Mouse (Mus musculus) kidney, adult 9 months (tissue): ENCODE measurements around the gene Ubqln5.

Experiments
- DNase-seq: peaks from one replicate; pipeline ENCODE4 v3.0.0; 2022

Ubqln5 gene

DNA sequence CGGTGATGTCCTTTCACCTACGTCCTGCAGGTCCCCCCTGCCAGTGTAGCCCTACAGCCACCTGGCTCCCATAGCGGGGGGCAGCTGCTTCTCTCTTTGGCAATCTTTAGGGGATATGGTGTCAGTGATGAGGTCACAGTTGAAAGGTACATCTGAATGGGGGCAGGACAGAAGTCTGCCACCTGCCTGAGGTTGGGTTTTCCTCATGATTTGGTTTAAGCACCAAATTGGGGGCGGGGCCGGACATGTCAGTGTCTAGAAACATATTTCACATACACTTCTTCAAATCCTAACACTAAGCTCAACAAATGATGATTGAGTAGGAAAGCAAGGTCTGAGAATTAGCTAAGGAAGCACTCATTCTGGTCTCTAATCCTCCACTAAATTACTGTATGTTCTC, at the start of gene Ubqln5:
Gene Ubqln5, minus strand, starts transcription at position 101 of the 400 bp plus-strand sequence.
- no peak for DNase-seq

DNA sequence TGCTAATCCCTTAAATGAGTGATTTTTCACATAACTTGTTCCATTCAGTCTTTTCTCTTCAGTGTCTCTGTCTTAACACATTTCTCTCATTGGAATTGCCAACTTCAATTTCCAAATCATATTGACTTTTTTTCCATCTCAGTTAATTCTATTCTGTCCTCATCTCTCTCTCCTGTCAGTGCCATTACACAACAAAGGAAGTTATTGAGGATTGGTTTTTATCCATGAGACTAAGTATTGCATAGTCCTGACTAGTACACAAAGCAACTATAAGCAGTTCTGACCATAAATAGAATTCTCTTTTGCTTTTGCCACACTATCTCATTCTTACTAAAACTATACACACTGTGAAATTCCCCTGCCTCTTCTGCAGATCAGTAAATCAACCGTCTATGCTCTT, 49.4 kb upstream of the Ubqln5 start:
- no peak for DNase-seq

DNA sequence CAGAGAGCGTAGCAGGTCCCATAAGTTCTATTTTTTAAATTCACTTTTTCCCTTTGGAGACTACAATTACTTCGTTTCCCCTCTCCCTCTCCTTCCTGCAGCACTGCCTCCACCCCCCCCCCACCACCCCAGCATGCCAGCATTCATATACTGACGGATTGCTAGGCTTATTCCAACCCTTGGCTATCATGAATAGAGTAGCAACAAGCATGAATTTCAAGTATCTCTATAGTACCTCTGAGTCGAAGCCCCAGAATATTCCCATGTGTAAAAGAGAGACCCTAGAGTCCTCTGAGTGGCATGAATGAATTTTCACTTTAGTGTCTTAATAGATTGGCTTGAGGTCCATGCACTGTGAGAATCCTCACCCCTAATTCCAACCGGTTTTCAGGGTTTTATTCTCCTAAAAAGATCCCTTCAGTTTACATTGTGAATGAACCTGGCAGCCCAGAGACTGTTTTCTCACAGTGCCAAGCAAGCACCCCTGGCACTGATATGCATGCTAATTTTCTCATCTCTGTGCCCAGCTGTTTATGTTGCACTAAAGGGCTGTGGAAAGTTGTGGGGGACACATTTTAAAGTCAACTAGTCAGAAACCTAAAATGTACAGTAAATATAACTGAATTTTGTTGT, 48.9 kb upstream of the Ubqln5 start:
- no peak for DNase-seq

- DNase-seq, result no peak
Observed at GRCm38 (mm10) chr7:104175085-104175484, 45.5 kb upstream of the Ubqln5 start.

DNA sequence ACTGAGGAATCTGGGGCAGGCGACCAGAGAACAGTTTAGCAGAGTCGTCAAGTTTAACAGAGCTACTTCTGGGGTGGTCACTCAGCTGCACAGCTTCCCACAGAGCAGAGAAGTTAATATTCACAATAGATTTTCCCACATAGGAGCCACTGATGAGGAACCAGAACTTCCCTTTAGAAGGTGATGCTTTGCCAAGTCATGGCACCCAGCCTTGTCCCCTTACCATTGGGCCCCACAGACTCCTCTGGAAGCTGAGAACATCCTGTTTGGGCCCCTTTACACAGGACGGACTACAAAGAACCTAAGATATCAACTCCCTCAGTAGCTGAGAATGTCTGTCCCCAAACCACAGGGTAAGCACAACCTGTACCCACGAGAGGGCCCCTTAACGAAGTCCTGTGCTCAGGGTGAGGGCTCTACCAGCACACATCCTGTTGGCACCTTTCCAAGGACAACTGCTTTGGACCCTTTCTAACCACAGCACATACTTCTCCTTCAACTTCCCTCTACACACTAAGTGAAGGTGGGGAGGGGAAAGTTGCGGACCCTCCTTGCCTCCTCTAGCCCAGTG, 40.1 kb upstream of the Ubqln5 start:
- no peak for DNase-seq

GRCm38 (mm10) chr7:104167105-104167504, 37.5 kb upstream of the Ubqln5 start:
- DNase-seq, result no peak

DNA sequence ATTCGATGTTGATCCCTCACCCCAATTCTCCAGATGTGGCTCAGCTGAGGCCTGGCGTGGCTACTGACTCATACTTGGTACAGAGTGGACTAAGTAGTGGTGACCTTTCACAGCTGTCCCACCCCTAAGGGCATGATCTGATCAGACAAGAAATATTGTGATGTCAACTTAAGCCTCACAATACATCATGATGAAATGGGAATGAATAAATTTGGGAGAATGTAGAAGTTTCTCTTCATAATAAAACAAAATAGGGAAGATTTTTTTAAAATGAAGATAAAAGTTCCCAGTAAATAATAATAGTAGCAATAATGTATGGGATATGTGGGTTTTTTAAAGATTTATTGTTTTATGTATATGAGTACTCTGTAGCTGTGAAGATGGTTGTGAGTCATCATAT, 20.8 kb upstream of the Ubqln5 start, which contains the start of gene Ubqlnl:
Gene Ubqlnl, minus strand, starts transcription at position 101 of the 400 bp plus-strand sequence.
- no peak for DNase-seq

DNA sequence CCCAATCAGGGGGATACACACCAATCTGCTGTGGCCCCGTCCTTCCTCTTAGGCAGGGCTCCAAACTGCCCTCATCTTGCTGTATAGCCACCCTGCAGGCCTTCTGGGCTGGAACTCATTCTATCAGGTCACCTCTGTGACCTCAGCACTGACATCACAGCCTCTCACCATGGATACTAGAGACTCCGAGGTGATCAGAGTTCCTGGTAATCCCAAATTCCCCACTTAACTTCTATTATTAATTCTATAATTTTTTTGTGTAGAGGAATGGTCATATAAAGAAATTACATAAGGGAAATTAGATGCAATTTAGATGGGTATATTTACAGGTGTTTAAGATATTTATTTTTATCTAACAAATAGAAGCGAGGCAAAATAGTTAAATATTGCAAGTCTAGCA, 13.6 kb upstream of the Ubqln5 start, which contains the start of gene Ubqln3:
Gene Ubqln3, minus strand, starts transcription at position 101 of the 400 bp plus-strand sequence.
- no peak for DNase-seq

GRCm38 (mm10) chr7:104137305-104137704, 7.7 kb upstream of the Ubqln5 start, which contains the start of gene Olfr643:
TSS of gene Olfr643 (minus strand) at chr7:104137405.
- no peak for DNase-seq

- DNase-seq, result no peak
Observed at GRCm38 (mm10) chr7:104104757-104104972, 25.0 kb downstream of the Ubqln5 start, which contains the start of gene Olfr646. TSS of gene Olfr646 (plus strand) at chr7:104104873.

DNA sequence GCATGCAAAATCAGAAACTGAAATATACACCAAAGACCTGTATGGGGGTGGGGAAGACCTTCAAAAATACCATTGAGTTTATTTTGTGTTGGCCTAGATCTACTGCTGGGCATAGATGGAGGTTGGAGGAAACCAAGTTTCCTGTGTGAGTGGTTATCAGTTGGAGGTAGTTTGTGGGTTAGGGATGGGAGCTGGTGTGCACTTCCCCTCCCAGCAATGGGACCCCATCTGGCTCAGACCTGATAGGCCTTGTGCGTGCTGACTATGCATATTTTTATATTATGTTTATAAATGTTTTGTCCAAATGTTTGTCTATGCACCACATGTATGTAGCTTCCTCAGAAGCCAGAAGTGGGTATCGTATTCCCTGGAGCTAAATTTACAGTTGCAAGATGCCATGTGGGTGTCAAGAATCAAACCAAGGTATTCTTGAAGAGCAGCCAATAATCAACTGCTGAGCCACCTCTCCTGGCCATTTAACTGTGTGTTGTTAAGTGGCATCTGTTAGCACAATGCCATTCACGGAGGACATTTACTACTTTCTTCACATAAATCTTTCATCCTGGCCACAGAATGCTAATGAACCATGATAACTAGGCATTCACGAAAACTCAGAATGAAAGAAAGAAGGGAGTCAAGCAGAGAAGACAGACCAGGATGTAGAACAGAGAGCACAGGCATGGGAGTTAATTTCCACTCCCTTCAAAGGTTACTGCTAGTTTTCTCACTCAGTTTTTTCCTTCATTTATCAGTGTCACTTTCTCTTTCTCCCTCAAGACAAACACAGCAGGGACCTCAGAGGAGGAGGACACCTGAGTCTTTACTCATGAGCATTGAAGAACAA, 25.5 kb downstream of the Ubqln5 start:
- DNase-seq, result no peak

GRCm38 (mm10) chr7:104085365-104085764, 44.3 kb downstream of the Ubqln5 start, which contains the start of gene Olfr645:
TSS of gene Olfr645 (minus strand) at chr7:104085465.
- no peak for DNase-seq
